Mouse (Mus musculus) adrenal gland, adult 18-20 months (tissue): ENCODE measurements around the gene H2-DMb2. TPM values are rescaled to one million over a fixed set of nuclear protein-coding genes. Genes with fewer than 3 reads are reported as not detected.
"Not testable (repeated sequence)": the region's sequence is repeated elsewhere in the genome, so short reads cannot be mapped to it uniquely, and the experiment has no call there.

Experiments used
- DNase-seq, 2 experiments: peaks; one replicate each; pipeline ENCODE4 v3.0.0; 2021 to 2022; ENCODE audit warnings: low spot score in 2 of 2
- total RNA-seq, 2 experiments: library from RNA; stranded (reverse); gene quantifications; 1 replicate in 1 of 2; 2 replicates in 1 of 2; pipeline ENCODE4 v1.2.3; 2021

Gene H2-DMb2
- total RNA-seq, 2 experiments from 2014 or later, result 2.0 to 3.8 TPM

GRCm38 (mm10) chr17:34133289-34133688 lies 9.8 kb upstream of the H2-DMb2 start:
- no peak for DNase-seq

GRCm38 (mm10) chr17:34134451-34134850 lies 8.7 kb upstream of the H2-DMb2 start:
- no peak for DNase-seq

DNA sequence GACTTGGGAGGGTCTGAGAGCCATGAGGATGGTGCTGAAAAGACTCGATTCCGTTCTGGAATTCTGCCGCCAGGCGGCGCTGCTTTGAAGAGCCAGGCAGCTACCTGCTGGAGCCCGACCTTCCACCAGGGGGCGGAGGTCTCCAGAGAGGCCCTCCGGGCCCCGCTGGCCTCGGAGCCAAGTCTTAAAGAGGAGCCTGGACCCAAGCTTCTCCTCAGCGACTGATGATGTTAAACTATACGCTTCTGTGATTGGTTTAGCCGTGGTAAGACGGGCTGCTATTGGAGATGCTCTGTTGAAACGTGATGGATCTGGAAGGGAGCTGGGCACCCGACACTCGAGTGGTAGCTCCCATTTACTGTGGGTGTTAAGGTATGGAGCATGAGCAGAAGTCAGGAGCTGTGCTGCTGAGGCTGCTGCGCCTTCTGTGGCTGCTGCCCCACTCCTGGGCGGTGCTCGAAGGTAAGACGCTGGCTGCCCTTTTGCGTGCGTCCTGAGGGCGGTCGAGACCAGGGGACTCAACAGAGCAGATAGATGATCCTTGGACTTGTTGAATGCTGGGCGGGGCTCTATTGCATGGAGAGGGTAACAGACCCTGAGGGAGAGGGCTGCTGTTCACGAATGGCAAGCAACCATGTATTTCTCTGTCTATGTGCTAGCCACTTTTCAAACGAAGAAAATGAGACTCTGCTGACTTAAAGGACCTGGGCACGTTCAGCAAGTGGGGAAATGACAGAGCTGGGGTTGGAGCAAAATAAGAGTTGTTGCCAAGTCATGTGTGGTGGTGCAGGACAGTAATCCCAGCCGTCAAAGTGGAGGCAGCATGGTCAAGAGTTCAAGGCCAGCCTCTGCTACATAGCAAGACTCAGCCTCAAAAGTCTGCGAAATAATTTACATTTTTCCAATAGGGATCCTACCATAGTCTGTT lies 7.5 kb upstream of the H2-DMb2 start:
- peak; percentile 99 to 100 for DNase-seq

GRCm38 (mm10) chr17:34137601-34138000 lies 5.5 kb upstream of the H2-DMb2 start:
- DNase-seq, result no peak

GRCm38 (mm10) chr17:34138655-34139054 lies 4.5 kb upstream of the H2-DMb2 start:
- no peak for DNase-seq

GRCm38 (mm10) chr17:34139416-34139815 lies 3.7 kb upstream of the H2-DMb2 start:
- no peak for DNase-seq

- no peak for DNase-seq
Observed at GRCm38 (mm10) chr17:34140240-34140639, 2.9 kb upstream of the H2-DMb2 start.

DNA sequence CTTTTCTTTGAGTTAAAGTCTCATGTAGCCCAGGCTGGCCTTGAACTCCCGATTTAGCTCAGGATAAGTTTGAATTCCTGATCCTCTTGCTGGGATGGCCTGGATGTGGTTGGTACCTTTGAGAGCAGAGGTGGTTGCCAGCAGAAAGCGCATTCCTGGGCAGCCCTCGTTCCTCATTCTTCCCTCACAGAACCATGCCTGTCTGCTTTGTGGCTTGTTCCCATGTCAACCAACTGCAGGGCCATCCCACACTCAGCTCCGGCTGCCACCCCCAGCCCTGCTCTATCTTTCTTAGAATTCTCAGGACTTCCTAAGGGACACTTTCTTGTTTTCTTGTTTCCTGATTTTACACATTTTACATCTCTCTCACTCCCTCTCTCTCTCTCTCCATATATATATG lies 1.7 kb upstream of the H2-DMb2 start:
- no peak for DNase-seq

DNA sequence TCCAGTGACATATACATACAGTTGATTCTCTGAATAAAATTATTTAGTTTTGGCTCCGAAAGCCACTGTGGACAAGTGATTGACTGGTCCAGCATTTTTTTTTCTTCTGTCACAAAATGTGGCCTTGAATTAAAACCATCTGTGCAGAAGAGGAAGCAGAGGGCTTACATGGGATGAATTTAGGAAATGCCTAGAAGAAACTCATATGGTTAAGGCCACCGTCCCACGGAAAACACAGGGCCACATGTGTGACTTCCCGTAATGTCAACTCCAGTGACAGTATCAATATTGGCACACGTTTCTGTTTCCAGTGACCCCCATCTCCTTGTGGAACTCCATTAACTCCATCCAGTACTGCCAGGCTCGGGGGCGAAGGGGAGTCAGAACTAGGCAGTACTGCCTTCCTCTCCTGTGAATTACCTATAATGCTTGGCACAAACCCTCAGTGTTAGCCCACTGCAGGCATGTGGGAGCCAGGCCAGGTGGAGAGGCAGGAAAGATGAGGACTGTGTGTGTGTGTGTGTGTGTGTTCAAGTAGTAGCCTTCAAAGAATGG lies 574 bp upstream of the H2-DMb2 start:
- DNase-seq, result no peak

- DNase-seq, result no peak
Observed at GRCm38 (mm10) chr17:34143461-34143860, 354 bp downstream of the H2-DMb2 start.

DNA sequence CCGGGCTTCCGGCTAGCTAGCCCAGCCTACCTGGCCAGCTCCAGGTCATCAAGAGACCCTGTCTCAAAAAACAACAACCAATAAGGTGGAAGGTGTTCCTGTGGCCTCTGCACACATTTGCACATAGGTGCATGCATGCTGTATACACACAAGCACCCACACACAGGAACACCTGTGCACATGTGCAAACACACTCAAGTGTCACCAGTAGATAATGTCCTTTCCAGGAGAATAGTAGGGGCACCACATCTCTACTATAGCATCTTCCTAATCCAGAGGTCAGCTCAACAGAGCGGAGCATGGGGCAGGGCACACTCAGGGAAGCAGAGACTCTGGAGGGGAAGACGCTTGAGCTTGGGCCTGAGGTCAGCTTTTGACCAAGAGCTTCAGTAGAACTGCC lies 1.1 kb downstream of the H2-DMb2 start:
- not testable (repeated sequence) for DNase-seq

GRCm38 (mm10) chr17:34144960-34145371 lies 1.9 kb downstream of the H2-DMb2 start:
- no peak for DNase-seq

DNA sequence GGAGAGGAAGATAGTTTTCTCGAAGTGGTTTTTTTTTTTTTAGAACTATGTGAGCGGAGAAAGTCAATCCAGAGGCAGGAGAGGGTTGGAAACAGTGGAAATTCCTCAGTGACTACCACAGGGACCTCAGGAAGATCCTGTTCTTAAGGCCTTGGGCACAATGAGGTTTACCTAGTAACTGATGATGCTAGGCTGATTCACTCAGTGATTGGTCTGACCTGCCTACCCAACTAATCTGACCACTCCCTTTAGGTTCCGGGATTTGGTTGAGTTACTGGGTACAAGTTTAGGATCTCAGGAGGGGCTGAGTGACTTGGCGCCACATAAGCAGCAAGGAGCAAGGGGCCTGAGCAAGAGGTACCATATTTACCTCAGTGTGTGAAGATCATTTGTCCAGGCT lies 9.8 kb downstream of the H2-DMb2 start, which contains the start of gene H2-DMb1:
H2-DMb1 (plus strand) TSS at position 150 of the 400 bp plus-strand sequence.
- no peak for DNase-seq

GRCm38 (mm10) chr17:34155534-34155933 lies 12.4 kb downstream of the H2-DMb2 start:
- no peak for DNase-seq

- DNase-seq, result no peak
Observed at GRCm38 (mm10) chr17:34164202-34164895, 21.2 kb downstream of the H2-DMb2 start.

DNA sequence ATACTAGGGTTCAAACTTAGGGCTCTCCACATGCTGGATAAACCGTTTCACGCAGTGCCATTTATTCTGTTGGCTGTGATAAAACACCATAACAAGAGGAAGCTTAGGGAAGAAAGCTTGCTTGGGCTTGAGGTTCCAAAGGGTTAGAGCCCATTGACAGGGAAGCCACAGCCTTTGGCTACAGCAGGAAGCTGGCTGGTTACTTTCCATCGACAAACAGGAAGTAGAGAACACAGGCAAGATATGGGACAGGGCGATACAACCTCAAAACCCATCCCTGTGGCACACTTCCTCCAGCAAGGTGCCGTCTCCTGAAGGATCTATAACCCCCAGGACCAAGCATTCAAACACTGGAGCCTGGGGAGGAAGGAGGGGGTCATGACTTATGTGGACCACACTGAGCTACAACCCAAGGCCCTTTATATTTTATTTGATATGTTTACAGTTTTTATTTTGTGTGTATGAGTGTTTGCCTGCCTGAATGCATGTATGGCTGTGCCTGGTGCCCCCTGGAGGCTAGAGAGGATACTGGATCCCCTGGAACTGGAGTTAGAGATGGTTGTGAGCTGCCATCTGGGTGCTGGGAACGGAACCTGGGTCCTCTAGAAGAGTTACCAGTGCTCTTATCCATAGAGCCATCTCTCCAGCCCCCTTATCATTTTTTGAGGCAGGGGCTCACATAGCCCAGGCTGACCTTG lies 22.1 kb downstream of the H2-DMb2 start:
- DNase-seq, result no peak

- no peak for DNase-seq
Observed at GRCm38 (mm10) chr17:34169279-34169678, 26.2 kb downstream of the H2-DMb2 start.

- no peak for DNase-seq
Observed at GRCm38 (mm10) chr17:34170487-34170876, 27.4 kb downstream of the H2-DMb2 start.

GRCm38 (mm10) chr17:34170877-34171498 lies 27.9 kb downstream of the H2-DMb2 start:
- DNase-seq, result peak; percentile 82 to 87

GRCm38 (mm10) chr17:34172528-34172927 lies 29.4 kb downstream of the H2-DMb2 start:
- DNase-seq, result no peak

DNA sequence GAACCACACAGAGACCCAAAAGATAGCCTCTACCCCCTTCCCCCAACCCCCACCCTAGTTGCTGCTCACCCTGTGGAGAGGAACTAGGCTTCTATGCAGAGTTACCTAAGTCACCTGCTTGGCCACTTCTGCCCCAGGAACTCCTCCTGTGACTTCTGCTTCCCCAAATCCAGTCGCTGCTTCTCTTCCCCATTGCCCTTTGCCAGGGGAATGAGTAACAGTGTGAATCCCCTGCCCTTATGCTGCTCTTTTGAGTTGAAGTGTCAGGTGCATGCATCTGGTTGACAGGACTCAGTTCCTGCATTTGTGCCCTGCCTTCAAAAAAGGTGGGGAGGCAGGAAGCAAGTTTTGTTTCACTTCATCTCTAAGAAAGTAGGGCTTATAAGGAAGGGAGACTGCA lies 31.0 kb downstream of the H2-DMb2 start:
- DNase-seq, result no peak
